ENCODE assay signal across 8 mouse cellular contexts in the genomic region with DNA sequence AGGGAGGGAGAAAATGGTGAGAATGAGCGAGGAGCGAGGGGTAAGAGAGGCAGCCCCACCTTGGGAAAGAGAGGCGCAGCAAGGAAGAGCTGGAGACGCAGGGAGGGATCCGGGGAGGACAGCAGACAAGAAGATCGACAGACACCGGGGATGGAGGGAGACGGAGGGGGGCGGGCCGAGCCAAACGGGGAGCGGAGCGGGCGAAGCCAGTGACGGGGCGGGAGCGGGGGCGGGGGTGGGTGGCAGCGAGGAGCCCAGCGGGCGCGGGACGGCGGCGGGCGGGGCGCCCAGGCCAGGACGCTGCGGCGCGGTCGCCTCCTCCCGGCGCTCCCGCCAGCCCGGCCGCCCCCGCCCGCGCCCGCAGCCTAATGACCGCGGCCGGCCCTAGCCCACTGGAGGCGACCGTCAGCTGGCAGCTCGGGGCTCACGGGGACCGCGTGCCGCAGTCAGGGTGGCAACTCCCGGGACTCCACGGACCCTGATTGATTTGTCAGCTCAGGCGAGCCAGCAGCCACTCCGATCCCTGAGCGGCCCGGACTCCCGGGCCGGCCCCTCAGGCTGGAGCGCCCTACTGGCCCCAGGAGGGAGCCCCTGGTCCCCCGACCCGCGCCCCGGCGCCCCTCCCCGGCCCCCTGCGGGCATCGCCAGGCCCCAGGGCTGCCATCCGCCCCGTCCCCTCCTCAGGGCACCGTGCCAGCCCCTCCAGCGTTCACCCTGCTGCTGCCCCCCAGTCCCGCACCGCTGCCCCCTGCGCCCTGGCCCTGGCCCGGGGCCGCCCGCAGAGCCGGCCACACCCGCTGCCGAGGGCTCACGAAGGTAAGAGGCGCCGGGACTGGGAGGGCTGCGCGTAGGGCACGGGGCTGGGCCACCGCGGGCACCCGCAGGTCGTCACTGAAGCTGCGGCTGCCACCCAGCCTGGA. TPM values are rescaled to one million over a fixed set of nuclear protein-coding genes. Genes with fewer than 3 reads are reported as not detected.
DNase-seq lines count a peak whose midpoint lies in the region; ATAC-seq and TF ChIP-seq lines count a peak whose summit lies in the region.

A gene (plus strand): TSS at position 292 of the 920 bp plus-strand sequence.

- H3K36me3 ChIP-seq in testis, adult 2 months (ENCODE audit: control insufficient read depth, insufficient read depth, low read length) = no peaks in the 10 kb centered on the region
- no peaks in the 10 kb centered on the region for H3K36me3 ChIP-seq in hindbrain, embryonic 12.5 days
- H3K36me3 ChIP-seq in limb, embryonic 15.5 days = no peaks in the 10 kb centered on the region
- H3K36me3 ChIP-seq in small intestine, adult 2 months (ENCODE audit: control insufficient read depth, insufficient read depth, low read length) = no peaks in the 10 kb centered on the region

- H3K4me1 ChIP-seq in testis, adult 2 months (ENCODE audit: control insufficient read depth, insufficient read depth, low read length) = peaks cover 11% of the 10 kb centered on the region
- H3K4me1 ChIP-seq in hindbrain, embryonic 12.5 days = peaks cover 20% of the 10 kb centered on the region
- peaks cover 18% of the 10 kb centered on the region for H3K4me1 ChIP-seq in limb, embryonic 15.5 days
- H3K4me1 ChIP-seq in small intestine, adult 2 months (ENCODE audit: control insufficient read depth, insufficient read depth, insufficient read length, low read length) = peaks cover 7% of the 10 kb centered on the region; the same call in 1 of the 2 replicates

- H3K9ac ChIP-seq in hindbrain, embryonic 12.5 days = peak within 1 kb of the TSS; percentile 67
- H3K9ac ChIP-seq in limb, embryonic 15.5 days = peak within 1 kb of the TSS; percentile 40; the same call in 1 of the 2 replicates

- TF ChIP-seq CTCF in testis, adult 2 months (IDR thresholded peaks at IDR 0.05; ENCODE audit: control insufficient read depth, insufficient read depth, insufficient replicate concordance, low read depth, low read length) = no peak
- TF ChIP-seq CTCF in small intestine, adult 2 months (IDR thresholded peaks at IDR 0.05; ENCODE audit: extremely low read depth, insufficient read length, insufficient replicate concordance, low read depth, low read length) = no peak

- 2% methylated on average over 39 of the region's 92 CpGs for WGBS in hindbrain, embryonic 12.5 days
- WGBS in limb, embryonic 15.5 days = 2% methylated on average over 67 of the region's 92 CpGs
- WGBS in small intestine, adult 2 months = 1% methylated on average over 84 of the region's 92 CpGs

- H3K27ac ChIP-seq in testis, adult 2 months (ENCODE audit: control insufficient read depth, insufficient read depth, low read depth, low read length) = no peak within 1 kb of the TSS
- peak within 1 kb of the TSS; percentile 76 for H3K27ac ChIP-seq in hindbrain, embryonic 12.5 days
- no peak within 1 kb of the TSS for H3K27ac ChIP-seq in limb, embryonic 15.5 days
- no peak within 1 kb of the TSS for H3K27ac ChIP-seq in small intestine, adult 2 months (ENCODE audit: insufficient read depth, low read depth, low read length)

- no peak for TF ChIP-seq POLR2A in testis, adult 2 months (IDR thresholded peaks at IDR 0.05; ENCODE audit: control insufficient read depth, low read depth, low read length)
- TF ChIP-seq POLR2A in small intestine, adult 2 months (IDR thresholded peaks at IDR 0.05; ENCODE audit: low read depth, low read length) = no peak

- H3K9me3 ChIP-seq in hindbrain, embryonic 12.5 days (replicated peaks) = no peaks in the 10 kb centered on the region
- no peaks in the 10 kb centered on the region for H3K9me3 ChIP-seq in limb, embryonic 15.5 days

- H3K4me3 ChIP-seq in testis, adult 2 months (ENCODE audit: control insufficient read depth, low read depth, low read length) = peak within 1 kb of the TSS; percentile 54
- peak within 1 kb of the TSS; percentile 43 for H3K4me3 ChIP-seq in hindbrain, embryonic 12.5 days
- H3K4me3 ChIP-seq in limb, embryonic 15.5 days = peak within 1 kb of the TSS; percentile 53
- peak within 1 kb of the TSS; percentile 55 for H3K4me3 ChIP-seq in small intestine, adult 2 months (ENCODE audit: low read depth, low read length)

- no peak for DNase-seq in frontal cortex, postnatal 14 days (ENCODE audit: low spot score in 2 of 2)
- no peak for DNase-seq in testis, postnatal 14 days (ENCODE audit: low spot score)
- DNase-seq in spleen, adult 12 weeks (ENCODE audit: low spot score) = no peak

- peaks cover 12% of the 10 kb centered on the region; the same call in 1 of the 2 replicates for H3K27me3 ChIP-seq in testis, adult 2 months (ENCODE audit: control insufficient read depth, insufficient read depth, low read length)
- peaks cover 93% of the 10 kb centered on the region for H3K27me3 ChIP-seq in hindbrain, embryonic 12.5 days
- H3K27me3 ChIP-seq in limb, embryonic 15.5 days = peaks cover 89% of the 10 kb centered on the region
- peaks cover 61% of the 10 kb centered on the region for H3K27me3 ChIP-seq in small intestine, adult 2 months (ENCODE audit: control insufficient read depth, insufficient read depth, low read length)

- peak; percentile 58 for ATAC-seq in frontal cortex, adult (ENCODE audit: low TSS enrichment)
- peak; percentile 62 for ATAC-seq in hindbrain, embryonic 12.5 days (ENCODE audit: low FRiP score)
- 0 out of 2 replicates have a peak, but pooled peaks have one; percentile 58 for ATAC-seq in limb, embryonic 15.5 days (ENCODE audit: insufficient number of reproducible peaks, low FRiP score, low TSS enrichment, low read depth)

- peak within 1 kb of the TSS; percentile 66 for H3K4me2 ChIP-seq in hindbrain, embryonic 12.5 days (replicated peaks)
- peak within 1 kb of the TSS; percentile 97 for H3K4me2 ChIP-seq in limb, embryonic 15.5 days

RNA-seq across cellular contexts. Expression of the gene that starts here (rescaled TPM):
- 1.0 and 1.3 TPM in 2 replicates for polyA plus RNA-seq in testis, adult 2 months (2012; rRNA removed)
- polyA plus RNA-seq in hindbrain, embryonic 12.5 days (2016; fragmentation: Nextera tagmentation; extraction: Ambion mirVana) = 31.0 and 31.2 TPM in 2 replicates
- polyA plus RNA-seq in limb, embryonic 15.5 days (2015; fragmentation: Nextera tagmentation; extraction: Ambion mirVana) = 5.1 and 8.5 TPM in 2 replicates
- polyA plus RNA-seq in small intestine, adult 2 months (2012; rRNA removed) = 0.05 and 0.08 TPM in 2 replicates
